Mouse (Mus musculus) lung, postnatal 0 days (tissue): ENCODE data around the gene Gm20388.

Source experiments
- CTCF ChIP-seq: IDR thresholded peaks from 2 replicates; pipeline ENCODE4 v1.5.1; 2016; ENCODE audit warnings: antibody characterized with exemption, mild to moderate bottlenecking
- EP300 ChIP-seq: IDR thresholded peaks from 2 replicates; pipeline ENCODE4 v1.6.1; 2016; ENCODE audit warnings: antibody characterized with exemption, mild to moderate bottlenecking, control low read depth

- TF ChIP-seq CTCF, result no peak
- TF ChIP-seq EP300, result no peak
Measured at GRCm38 (mm10) chr8:122992296-122992695, 3081.7 kb downstream of the Gm20388 start.
